Mouse (Mus musculus): ENCODE results near the gene Fgd6.

GRCm38 (mm10) chr10:94047845-94048559 lies 12.2 kb downstream of the Fgd6 start:
- no peak for TF ChIP-seq CTCF (IDR thresholded peaks at IDR 0.05; ENCODE audit: borderline replicate concordance, insufficient read depth, low read length)
- no peak for TF ChIP-seq POLR2A (IDR thresholded peaks at IDR 0.05; ENCODE audit: low read depth, low read length)

Measured in embryonic fibroblast, embryonic 13.5 days (primary cell).